Mouse (Mus musculus): ENCODE measurements around the gene Dach1. TPM values are rescaled to one million over a fixed set of nuclear protein-coding genes. Genes with fewer than 3 reads are reported as not detected.

The Dach1 gene
- total RNA-seq, 1 experiment from 2014 or later, result 0.86 TPM

- ATAC-seq (replicated peaks; ENCODE audit: insufficient number of reproducible peaks, low FRiP score, low TSS enrichment, poor library complexity, severe bottlenecking), result no peak
Observed at GRCm38 (mm10) chr14:97742785-97743184, 426.8 kb downstream of the Dach1 start.

Measured in monocyte, adult 5-6 weeks (primary cell).